Mouse (Mus musculus): Measurements from ENCODE around the gene Palld.

- TF ChIP-seq GATA1 (IDR thresholded peaks at IDR 0.05; ENCODE audit: low read length) = no peak
- no peak for TF ChIP-seq TAL1 (IDR thresholded peaks at IDR 0.05; ENCODE audit: low read length)
Measured at GRCm38 (mm10) chr8:61803764-61804163, 98.7 kb downstream of the Palld start.
